Mouse (Mus musculus): ENCODE measurements around the gene Nhsl1. TPM values are rescaled to one million over a fixed set of nuclear protein-coding genes. Genes with fewer than 3 reads are reported as not detected.

Nhsl1 gene
- polyA plus RNA-seq (2012; rRNA removed) = 11.7 and 11.9 TPM in 2 replicates

- TF ChIP-seq POLR2A (IDR thresholded peaks at IDR 0.05; ENCODE audit: control insufficient read depth, low read depth, low read length) (no peak), CTCF (IDR thresholded peaks at IDR 0.05; ENCODE audit: control insufficient read depth, insufficient read depth, insufficient replicate concordance, low read depth, low read length) (no peak)
- no peaks in the 10 kb centered on the region for H3K36me3 ChIP-seq (ENCODE audit: control insufficient read depth, insufficient read depth, low read length)
- no peaks in the 10 kb centered on the region for H3K27me3 ChIP-seq (ENCODE audit: control insufficient read depth, insufficient read depth, low read length)
- H3K27ac ChIP-seq (ENCODE audit: control insufficient read depth, insufficient read depth, low read depth, low read length) = no peak within 1 kb of the TSS
- H3K4me1 ChIP-seq (ENCODE audit: control insufficient read depth, insufficient read depth, low read length) = peaks cover 6% of the 10 kb centered on the region
- peak within 1 kb of the TSS; percentile 76 for H3K4me3 ChIP-seq (ENCODE audit: control insufficient read depth, low read depth, low read length)
These were observed at the start of gene Nhsl1 for GRCm38 (mm10) chr10:18318916-18319481. Gene Nhsl1, plus strand, starts transcription at chr10:18318985.

DNA sequence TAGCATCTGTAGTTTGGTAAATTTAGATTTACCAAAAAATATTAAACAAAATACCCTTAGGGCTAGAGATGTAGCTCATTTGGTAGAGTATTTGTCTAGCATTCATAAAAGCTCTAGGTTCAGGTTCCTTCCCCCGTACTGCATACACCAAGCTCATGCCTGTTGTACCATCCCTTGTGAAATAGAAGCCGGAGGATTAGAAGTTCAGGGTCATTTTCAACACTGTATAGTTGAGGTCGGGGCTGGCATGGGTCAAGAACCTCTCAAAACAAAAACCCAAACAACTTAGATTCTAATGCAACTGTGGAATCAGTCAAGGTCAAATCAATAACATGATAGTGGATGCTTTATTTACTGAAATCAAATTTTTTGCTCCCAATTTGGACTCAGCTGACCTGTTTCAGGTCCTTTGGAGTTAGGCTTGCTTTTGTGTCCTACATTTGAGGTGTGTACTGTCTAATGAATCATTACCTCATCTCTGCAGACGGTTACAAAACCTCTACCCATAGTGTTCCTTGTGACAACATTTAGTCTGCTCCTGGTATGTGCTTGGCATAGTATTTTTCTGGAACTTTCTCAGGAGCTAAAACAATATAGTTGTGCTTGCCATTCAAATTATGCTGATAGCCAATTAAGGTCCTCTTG lies 42.6 kb upstream of the Nhsl1 start:
- no peaks in the 10 kb centered on the region for H3K27me3 ChIP-seq (ENCODE audit: control insufficient read depth, insufficient read depth, low read length)
- H3K36me3 ChIP-seq (ENCODE audit: control insufficient read depth, insufficient read depth, low read length) = no peaks in the 10 kb centered on the region
- H3K4me3 ChIP-seq (ENCODE audit: control insufficient read depth, low read depth, low read length) = no peak overlapping the region
- no peaks in the 10 kb centered on the region for H3K4me1 ChIP-seq (ENCODE audit: control insufficient read depth, insufficient read depth, low read length)
- TF ChIP-seq CTCF (IDR thresholded peaks at IDR 0.05; ENCODE audit: control insufficient read depth, insufficient read depth, insufficient replicate concordance, low read depth, low read length) (no peak), POLR2A (IDR thresholded peaks at IDR 0.05; ENCODE audit: control insufficient read depth, low read depth, low read length) (no peak)
- no peak overlapping the region for H3K27ac ChIP-seq (ENCODE audit: control insufficient read depth, insufficient read depth, low read depth, low read length)

GRCm38 (mm10) chr10:18283991-18284390 lies 34.8 kb upstream of the Nhsl1 start:
- no peaks in the 10 kb centered on the region for H3K36me3 ChIP-seq (ENCODE audit: control insufficient read depth, insufficient read depth, low read length)
- H3K4me3 ChIP-seq (ENCODE audit: control insufficient read depth, low read depth, low read length) = no peak overlapping the region
- H3K27me3 ChIP-seq (ENCODE audit: control insufficient read depth, insufficient read depth, low read length) = no peaks in the 10 kb centered on the region
- TF ChIP-seq POLR2A (IDR thresholded peaks at IDR 0.05; ENCODE audit: control insufficient read depth, low read depth, low read length) (no peak), CTCF (IDR thresholded peaks at IDR 0.05; ENCODE audit: control insufficient read depth, insufficient read depth, insufficient replicate concordance, low read depth, low read length) (no peak)
- H3K27ac ChIP-seq (ENCODE audit: control insufficient read depth, insufficient read depth, low read depth, low read length) = no peak overlapping the region
- no peaks in the 10 kb centered on the region for H3K4me1 ChIP-seq (ENCODE audit: control insufficient read depth, insufficient read depth, low read length)

GRCm38 (mm10) chr10:18289512-18289911 lies 29.3 kb upstream of the Nhsl1 start:
- no peak overlapping the region for H3K4me3 ChIP-seq (ENCODE audit: control insufficient read depth, low read depth, low read length)
- no peak for TF ChIP-seq CTCF (IDR thresholded peaks at IDR 0.05; ENCODE audit: control insufficient read depth, insufficient read depth, insufficient replicate concordance, low read depth, low read length)
- TF ChIP-seq POLR2A (IDR thresholded peaks at IDR 0.05; ENCODE audit: control insufficient read depth, low read depth, low read length) = no peak
- H3K36me3 ChIP-seq (ENCODE audit: control insufficient read depth, insufficient read depth, low read length) = no peaks in the 10 kb centered on the region
- no peak overlapping the region for H3K27ac ChIP-seq (ENCODE audit: control insufficient read depth, insufficient read depth, low read depth, low read length)
- no peaks in the 10 kb centered on the region for H3K27me3 ChIP-seq (ENCODE audit: control insufficient read depth, insufficient read depth, low read length)
- H3K4me1 ChIP-seq (ENCODE audit: control insufficient read depth, insufficient read depth, low read length) = no peaks in the 10 kb centered on the region

GRCm38 (mm10) chr10:18305106-18305505 lies 13.7 kb upstream of the Nhsl1 start:
- TF ChIP-seq CTCF (IDR thresholded peaks at IDR 0.05; ENCODE audit: control insufficient read depth, insufficient read depth, insufficient replicate concordance, low read depth, low read length) (no peak), POLR2A (IDR thresholded peaks at IDR 0.05; ENCODE audit: control insufficient read depth, low read depth, low read length) (no peak)
- Histone ChIP-seq H3K4me3 (ENCODE audit: control insufficient read depth, low read depth, low read length) (no peak overlapping the region), H3K4me1 (ENCODE audit: control insufficient read depth, insufficient read depth, low read length) (no peaks in the 10 kb centered on the region; the same call in 1 of the 2 replicates), H3K36me3 (ENCODE audit: control insufficient read depth, insufficient read depth, low read length) (no peaks in the 10 kb centered on the region), H3K27me3 (ENCODE audit: control insufficient read depth, insufficient read depth, low read length) (no peaks in the 10 kb centered on the region), H3K27ac (ENCODE audit: control insufficient read depth, insufficient read depth, low read depth, low read length) (no peak overlapping the region)

- Histone ChIP-seq H3K4me3 (ENCODE audit: control insufficient read depth, low read depth, low read length) (no peak overlapping the region), H3K27me3 (ENCODE audit: control insufficient read depth, insufficient read depth, low read length) (no peaks in the 10 kb centered on the region), H3K27ac (ENCODE audit: control insufficient read depth, insufficient read depth, low read depth, low read length) (0 out of 2 replicates have a peak overlapping the region, but pooled peaks have one; percentile 21), H3K4me1 (ENCODE audit: control insufficient read depth, insufficient read depth, low read length) (peaks cover 6% of the 10 kb centered on the region), H3K36me3 (ENCODE audit: control insufficient read depth, insufficient read depth, low read length) (no peaks in the 10 kb centered on the region)
- TF ChIP-seq CTCF (IDR thresholded peaks at IDR 0.05; ENCODE audit: control insufficient read depth, insufficient read depth, insufficient replicate concordance, low read depth, low read length) (no peak), POLR2A (IDR thresholded peaks at IDR 0.05; ENCODE audit: control insufficient read depth, low read depth, low read length) (no peak)
These were observed 3.7 kb upstream of the Nhsl1 start for GRCm38 (mm10) chr10:18315071-18315470.

DNA sequence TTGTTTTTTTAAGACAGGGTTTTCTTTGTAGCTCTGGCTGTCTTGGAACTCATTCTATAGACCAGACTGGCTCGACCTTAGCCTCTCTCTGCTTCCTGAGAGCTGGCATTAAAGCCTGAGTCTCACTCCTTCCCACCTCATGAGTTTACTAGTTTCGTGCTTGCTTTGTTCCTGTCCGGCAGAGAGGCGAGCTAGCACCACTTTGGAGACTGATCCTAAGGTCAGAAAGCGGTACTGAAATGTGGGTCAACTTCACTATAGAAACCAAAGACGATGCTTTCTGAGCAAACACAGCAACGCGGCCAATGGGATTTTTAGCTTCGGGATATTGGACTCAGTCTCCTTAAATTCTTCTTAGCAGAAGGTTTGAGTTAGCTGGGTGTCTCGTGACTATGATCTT lies 1.3 kb upstream of the Nhsl1 start:
- TF ChIP-seq CTCF (IDR thresholded peaks at IDR 0.05; ENCODE audit: control insufficient read depth, insufficient read depth, insufficient replicate concordance, low read depth, low read length) (no peak), POLR2A (IDR thresholded peaks at IDR 0.05; ENCODE audit: control insufficient read depth, low read depth, low read length) (no peak)
- Histone ChIP-seq H3K27ac (ENCODE audit: control insufficient read depth, insufficient read depth, low read depth, low read length) (no peak overlapping the region), H3K4me3 (ENCODE audit: control insufficient read depth, low read depth, low read length) (no peak overlapping the region), H3K36me3 (ENCODE audit: control insufficient read depth, insufficient read depth, low read length) (no peaks in the 10 kb centered on the region), H3K4me1 (ENCODE audit: control insufficient read depth, insufficient read depth, low read length) (peaks cover 6% of the 10 kb centered on the region), H3K27me3 (ENCODE audit: control insufficient read depth, insufficient read depth, low read length) (no peaks in the 10 kb centered on the region)

All from testis, adult 2 months (tissue).